Mouse (Mus musculus) CD8-positive naive resting alpha-beta T cell, adult 2 months (primary cell): ENCODE data around the gene Ccdc3.
"Not testable (repeated sequence)": the region's sequence is repeated elsewhere in the genome, so short reads cannot be mapped to it uniquely, and the experiment has no call there.

Source experiments
- DNase-seq, 2 experiments: peaks; one replicate each; pipeline ENCODE4 v3.0.0; 2022; ENCODE audit warnings: low read depth in 2 of 2, low spot score in 2 of 2

Gene Ccdc3

GRCm38 (mm10) chr2:5204941-5205340, 67.4 kb downstream of the Ccdc3 start:
- no peak for DNase-seq

GRCm38 (mm10) chr2:5206651-5207050, 69.1 kb downstream of the Ccdc3 start:
- no peak for DNase-seq

GRCm38 (mm10) chr2:5214581-5214980, 77.0 kb downstream of the Ccdc3 start:
- DNase-seq: no peak

- DNase-seq: no peak
These were observed 77.8 kb downstream of the Ccdc3 start for GRCm38 (mm10) chr2:5215252-5215815.

- DNase-seq: no peak
These were observed 81.6 kb downstream of the Ccdc3 start for GRCm38 (mm10) chr2:5219206-5219605.

GRCm38 (mm10) chr2:5219847-5220375, 82.3 kb downstream of the Ccdc3 start:
- DNase-seq: no peak

- no peak for DNase-seq
These were observed 85.0 kb downstream of the Ccdc3 start for GRCm38 (mm10) chr2:5222571-5222970.

- DNase-seq: no peak
These were observed 99.4 kb downstream of the Ccdc3 start for GRCm38 (mm10) chr2:5236846-5237482.

GRCm38 (mm10) chr2:5237870-5238269, 100.3 kb downstream of the Ccdc3 start:
- DNase-seq: no peak

- DNase-seq: no peak
These were observed 101.9 kb downstream of the Ccdc3 start for GRCm38 (mm10) chr2:5239492-5239891.

GRCm38 (mm10) chr2:5241469-5241897, 103.9 kb downstream of the Ccdc3 start:
- no peak for DNase-seq

- DNase-seq: not testable (repeated sequence)
These were observed 111.6 kb downstream of the Ccdc3 start for GRCm38 (mm10) chr2:5249199-5249598.

GRCm38 (mm10) chr2:5249969-5250368, 112.4 kb downstream of the Ccdc3 start:
- DNase-seq: no peak

- DNase-seq: no peak
These were observed 120.7 kb downstream of the Ccdc3 start for GRCm38 (mm10) chr2:5258250-5258649.

GRCm38 (mm10) chr2:5262279-5262678, 124.7 kb downstream of the Ccdc3 start:
- no peak for DNase-seq

- no peak for DNase-seq
These were observed 130.4 kb downstream of the Ccdc3 start for GRCm38 (mm10) chr2:5267980-5268379.
